Mouse (Mus musculus) heart, embryonic 12.5 days (tissue): Measurements from ENCODE around the gene Trappc10. TPM values are rescaled to one million over a fixed set of nuclear protein-coding genes. Genes with fewer than 3 reads are reported as not detected.
A peak's percentile ranks its signal among the peaks of the same experiment; 100 is the strongest.

Experiments
- ATAC-seq: fragments of 200-750 bp; cut with Nextera tagmentation; 2 replicates; pipeline ENCODE4 v1.8.0; 2017; ENCODE audit warnings: moderate TSS enrichment, moderate library complexity; ENCODE audit not compliant: insufficient number of reproducible peaks, low FRiP score
- H3K27ac ChIP-seq: fragments of 300-500 bp; sonication (generic); 2 replicates; pipeline ENCODE4 v1.5.1; 2016; ENCODE audit warnings: mild to moderate bottlenecking, moderate library complexity; ENCODE audit not compliant: poor library complexity, severe bottlenecking
- H3K27me3 ChIP-seq: fragments of 300-500 bp; sonication (generic); replicated peaks from 2 replicates; pipeline ENCODE4 v1.6.1; 2016; ENCODE audit warnings: mild to moderate bottlenecking, moderate library complexity
- H3K36me3 ChIP-seq: fragments of 300-500 bp; sonication (generic); 2 replicates; pipeline ENCODE4 v1.6.1; 2016; ENCODE audit warnings: mild to moderate bottlenecking, moderate library complexity
- H3K4me1 ChIP-seq: fragments of 300-500 bp; sonication (generic); replicated peaks from 2 replicates; pipeline ENCODE4 v1.6.1; 2016; ENCODE audit warnings: mild to moderate bottlenecking
- H3K4me2 ChIP-seq: fragments of 300-500 bp; sonication (generic); 2 replicates; pipeline ENCODE4 v1.6.1; 2016; ENCODE audit warnings: mild to moderate bottlenecking, moderate library complexity
- H3K4me3 ChIP-seq: fragments of 300-500 bp; sonication (generic); 2 replicates; pipeline ENCODE4 v1.5.1; 2016; ENCODE audit warnings: mild to moderate bottlenecking
- H3K9ac ChIP-seq: fragments of 300-500 bp; sonication (generic); 2 replicates; pipeline ENCODE4 v1.6.1; 2016; ENCODE audit warnings: mild to moderate bottlenecking, moderate library complexity
- H3K9me3 ChIP-seq: fragments of 300-500 bp; sonication (generic); replicated peaks from 2 replicates; pipeline ENCODE4 v1.6.1; 2016; ENCODE audit warnings: mild to moderate bottlenecking, moderate library complexity
- WGBS: fragments of 180-500 bp; shearing (Covaris S2); methylation state at CpG from one replicate; pipeline ENCODE4 v1.1.7; 2016; 5-methylcytosine and 5-hydroxymethylcytosine counted together
- polyA plus RNA-seq: library from polyadenylated mRNA; unstranded; fragments of >200 nt; fragmentation: Nextera tagmentation; extraction: Ambion mirVana; gene quantifications from 2 replicates; pipeline ENCODE4 v1.2.1, GENCODE M21; 2016

Trappc10 gene
- polyA plus RNA-seq, 1 experiment from 2014 or later, result 14.5 TPM

DNA sequence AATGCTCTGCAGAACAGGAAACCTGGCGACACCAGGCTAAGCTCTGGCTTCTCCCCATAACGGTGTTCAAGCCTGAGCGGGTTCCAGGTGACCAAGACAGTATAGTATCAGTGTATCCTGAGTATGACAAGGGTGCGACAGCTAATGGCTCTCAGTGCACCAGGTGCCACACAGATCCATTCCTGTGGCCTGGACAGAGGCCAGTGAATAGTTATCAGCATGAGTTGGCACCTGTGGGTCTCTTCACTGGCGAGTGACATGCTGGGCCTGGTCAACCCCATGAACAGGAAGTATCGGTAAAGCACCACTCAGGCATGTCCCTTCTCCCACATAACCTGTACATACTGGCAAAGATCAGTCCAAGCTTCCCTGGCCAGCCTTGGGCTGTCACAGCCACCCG, 73.4 kb downstream of the Trappc10 start:
- WGBS, result 87% methylated on average over 7 of the region's 7 CpGs
- Histone ChIP-seq H3K27me3 (no peaks in the 10 kb centered on the region), H3K9ac (no peak overlapping the region)

DNA sequence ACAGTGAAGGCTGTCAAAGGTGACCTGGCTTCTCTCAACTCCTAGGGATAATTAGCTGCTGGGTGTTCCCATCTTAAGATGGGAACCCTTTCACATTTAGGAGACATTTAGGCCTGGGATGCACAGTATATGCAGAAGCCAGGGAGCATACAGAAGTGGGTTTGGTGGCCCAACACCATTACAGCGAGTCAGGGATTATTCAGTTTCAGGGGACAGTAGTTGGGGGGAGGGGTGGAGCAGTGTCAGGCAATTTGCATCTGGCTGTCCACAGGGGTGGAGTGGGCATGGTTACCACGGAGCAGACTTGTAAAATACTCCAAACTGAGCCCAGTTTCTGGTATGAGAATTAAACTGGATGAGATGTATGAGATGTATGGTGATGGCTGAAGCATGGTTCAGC, 74.0 kb downstream of the Trappc10 start:
- H3K36me3 ChIP-seq, result peaks cover 72% of the 10 kb centered on the region

More for the DNA sequence above, 73.4 kb downstream of the Trappc10 start:
- H3K4me2 ChIP-seq, result no peak overlapping the region
- ATAC-seq, result no peak
- no peak overlapping the region for H3K4me3 ChIP-seq
- no peaks in the 10 kb centered on the region for H3K9me3 ChIP-seq
- H3K4me1 ChIP-seq, result peaks cover 15% of the 10 kb centered on the region
- peaks cover 72% of the 10 kb centered on the region for H3K36me3 ChIP-seq
- H3K27ac ChIP-seq, result no peak overlapping the region

DNA sequence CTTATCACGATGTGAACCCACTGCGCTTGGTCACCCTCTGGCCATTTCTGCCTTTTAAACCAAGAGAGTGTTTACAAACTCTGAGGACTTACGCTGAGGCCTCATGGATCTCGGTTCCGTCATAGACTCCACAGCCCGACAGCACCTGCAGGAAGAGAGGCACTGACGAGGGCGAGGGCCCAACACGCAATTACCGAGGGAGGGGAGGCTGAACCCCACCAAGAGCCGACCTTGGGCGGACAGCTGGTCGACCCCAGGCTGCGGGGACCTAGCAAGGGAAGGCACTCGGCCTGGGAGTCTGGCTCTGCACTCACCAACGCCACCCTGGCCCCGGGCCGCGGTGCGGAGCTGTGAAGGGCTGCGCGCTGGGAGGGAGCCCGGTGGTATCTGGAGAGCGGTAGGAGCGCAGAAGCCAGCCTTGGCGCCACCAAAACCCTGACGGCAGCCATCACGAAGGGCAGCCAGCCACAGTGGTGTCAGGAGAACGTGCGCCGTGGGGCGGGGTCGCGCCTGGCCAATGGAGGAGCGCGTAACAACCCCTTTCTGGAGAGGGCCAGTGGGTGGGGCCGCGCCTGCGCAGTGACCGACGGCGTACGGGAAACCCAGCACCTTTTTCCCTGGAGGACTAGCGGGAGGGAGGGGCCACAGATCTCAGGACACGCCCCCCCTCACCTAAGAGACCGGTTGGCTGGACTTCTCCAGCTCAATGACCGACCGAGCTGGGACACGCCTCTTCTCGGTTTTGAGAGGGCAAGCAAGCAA, 75.0 kb downstream of the Trappc10 start, which contains the start of gene D10Jhu81e:
TSS of gene D10Jhu81e (minus strand) at position 502 of the 762 bp plus-strand sequence.
- under 1% methylated on average over 50 of the region's 50 CpGs for WGBS
- Histone ChIP-seq H3K4me3 (peak within 1 kb of the TSS; percentile 88), H3K4me2 (peak within 1 kb of the TSS; percentile 78), H3K27ac (peak within 1 kb of the TSS; percentile 74), H3K27me3 (no peaks in the 10 kb centered on the region), H3K9me3 (no peaks in the 10 kb centered on the region), H3K36me3 (peaks cover 72% of the 10 kb centered on the region), H3K4me1 (peaks cover 15% of the 10 kb centered on the region), H3K9ac (peak within 1 kb of the TSS; percentile 89)
- ATAC-seq, result peak; percentile 98

More for the DNA sequence above, 74.0 kb downstream of the Trappc10 start:
- Histone ChIP-seq H3K4me1 (peaks cover 15% of the 10 kb centered on the region), H3K4me3 (peak overlapping the region; percentile 88; the same call in 1 of the 2 replicates), H3K9me3 (no peaks in the 10 kb centered on the region), H3K27ac (no peak overlapping the region), H3K4me2 (peak overlapping the region; percentile 78), H3K27me3 (no peaks in the 10 kb centered on the region), H3K9ac (peak overlapping the region; percentile 42)
- WGBS, result 49% methylated on average over 2 of the region's 2 CpGs
- no peak for ATAC-seq

DNA sequence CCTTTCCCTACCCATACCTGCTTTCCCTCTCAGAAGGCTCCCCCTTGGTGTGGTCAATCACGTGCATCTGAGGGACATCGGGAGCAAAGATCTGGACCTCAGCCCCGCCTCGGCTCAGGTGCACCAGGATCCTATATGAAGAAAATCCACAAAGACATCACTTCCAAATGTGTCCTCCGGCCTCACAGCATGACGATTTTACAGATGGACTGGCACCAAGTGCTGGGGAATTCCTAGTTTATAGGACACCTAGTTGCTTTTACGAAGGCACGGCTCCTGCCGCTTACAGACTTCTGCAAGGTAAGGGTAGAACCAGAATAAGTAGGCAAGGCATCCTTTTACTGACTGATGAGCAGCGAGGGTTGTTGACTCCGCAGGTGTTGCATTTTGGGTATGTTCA, 75.6 kb downstream of the Trappc10 start:
- Histone ChIP-seq H3K4me1 (peaks cover 15% of the 10 kb centered on the region), H3K9me3 (no peaks in the 10 kb centered on the region), H3K36me3 (peaks cover 70% of the 10 kb centered on the region), H3K4me2 (peak overlapping the region; percentile 78), H3K4me3 (peak overlapping the region; percentile 88), H3K27ac (no peak overlapping the region), H3K27me3 (no peaks in the 10 kb centered on the region), H3K9ac (peak overlapping the region; percentile 89)
- WGBS, result 82% methylated on average over 11 of the region's 11 CpGs
- no peak for ATAC-seq

DNA sequence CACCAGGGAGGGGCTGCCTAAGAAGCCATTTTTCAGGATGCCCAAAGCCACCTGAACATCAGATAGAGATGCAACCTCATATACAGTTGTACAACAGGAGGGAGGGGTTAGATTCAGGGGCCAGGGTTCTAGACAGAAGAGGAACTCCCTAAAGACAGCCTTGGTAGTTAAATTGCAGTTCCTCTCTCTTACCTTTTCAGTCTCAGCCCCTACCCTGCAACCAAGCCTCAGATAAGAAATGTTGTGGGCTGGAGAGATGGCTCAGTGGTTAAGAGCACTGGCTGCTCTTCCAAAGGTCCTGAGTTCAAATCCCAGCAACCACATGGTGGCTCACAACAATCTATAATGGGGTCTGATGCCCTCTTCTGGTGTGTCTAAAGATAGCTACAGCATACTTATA, 76.7 kb downstream of the Trappc10 start:
- Histone ChIP-seq H3K9me3 (no peaks in the 10 kb centered on the region), H3K4me2 (no peak overlapping the region), H3K4me1 (peaks cover 15% of the 10 kb centered on the region), H3K4me3 (no peak overlapping the region), H3K27ac (no peak overlapping the region), H3K9ac (no peak overlapping the region), H3K36me3 (peaks cover 70% of the 10 kb centered on the region), H3K27me3 (no peaks in the 10 kb centered on the region)
- ATAC-seq, result no peak

DNA sequence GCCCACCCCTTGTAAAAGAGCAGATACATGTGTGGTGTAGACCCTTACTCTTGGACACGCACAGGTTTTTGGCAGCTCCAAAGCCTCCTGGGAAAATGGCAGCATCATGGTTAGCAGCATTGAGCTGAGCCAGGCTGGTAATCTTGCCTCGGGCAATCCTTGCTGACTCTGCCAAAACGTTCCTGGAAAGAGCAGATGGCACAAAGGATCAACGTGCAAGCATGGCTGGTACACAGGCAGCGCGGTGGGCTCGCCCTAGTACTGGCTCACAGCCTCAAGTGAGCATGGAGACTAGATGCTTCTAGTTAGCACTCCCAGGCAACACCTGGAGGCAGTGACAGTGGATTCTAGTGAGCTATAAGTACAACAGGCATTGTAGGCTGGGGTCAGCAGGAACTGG, 77.1 kb downstream of the Trappc10 start:
- no peak overlapping the region for H3K4me3 ChIP-seq
- H3K36me3 ChIP-seq, result peaks cover 70% of the 10 kb centered on the region
- H3K9ac ChIP-seq, result no peak overlapping the region
- no peaks in the 10 kb centered on the region for H3K9me3 ChIP-seq
- H3K27ac ChIP-seq, result no peak overlapping the region
- H3K27me3 ChIP-seq, result no peaks in the 10 kb centered on the region
- no peak for ATAC-seq
- WGBS, result 91% methylated on average over 7 of the region's 7 CpGs
- H3K4me2 ChIP-seq, result no peak overlapping the region
- H3K4me1 ChIP-seq, result peaks cover 15% of the 10 kb centered on the region

DNA sequence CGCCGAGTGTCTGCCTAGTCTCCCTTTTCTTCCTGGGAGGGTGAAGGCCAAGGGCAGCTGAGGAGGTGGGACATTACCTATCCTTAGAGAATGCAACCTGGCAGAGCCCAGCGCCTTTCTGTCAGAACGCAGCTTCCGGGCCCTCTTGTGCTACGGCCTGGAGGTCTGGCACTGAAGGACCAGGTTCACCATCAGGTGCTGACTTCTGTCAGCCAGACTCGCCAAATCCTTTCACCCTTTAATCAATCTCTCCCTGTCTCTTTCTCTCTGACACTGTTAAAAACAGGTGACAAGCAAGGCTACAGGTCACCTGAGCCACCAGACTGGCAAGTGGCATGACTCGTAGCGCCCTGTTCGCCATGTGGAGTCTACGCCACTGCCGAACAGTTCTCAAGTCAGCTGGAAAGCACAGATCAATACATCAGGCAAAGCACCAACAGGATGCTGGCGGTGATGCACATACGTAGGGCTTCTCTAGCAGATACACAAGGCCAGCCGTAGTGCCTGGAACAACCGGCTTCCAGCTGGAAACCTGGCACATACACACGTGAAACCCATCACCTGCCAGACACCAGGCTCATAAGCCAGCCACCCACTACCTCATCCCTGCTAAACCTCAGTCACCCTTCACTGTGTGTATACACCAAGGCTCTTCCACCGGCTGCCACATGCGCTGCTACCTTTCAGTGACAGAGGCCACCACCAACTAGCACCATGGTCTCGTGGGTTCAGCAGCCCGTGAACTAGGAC, 79.0 kb downstream of the Trappc10 start:
- Histone ChIP-seq H3K27me3 (no peaks in the 10 kb centered on the region), H3K36me3 (peaks cover 68% of the 10 kb centered on the region), H3K9me3 (no peaks in the 10 kb centered on the region), H3K4me1 (peaks cover 15% of the 10 kb centered on the region), H3K9ac (no peak overlapping the region), H3K4me3 (no peak overlapping the region), H3K4me2 (no peak overlapping the region), H3K27ac (no peak overlapping the region)
- WGBS, result 89% methylated on average over 21 of the region's 21 CpGs
- ATAC-seq, result no peak

DNA sequence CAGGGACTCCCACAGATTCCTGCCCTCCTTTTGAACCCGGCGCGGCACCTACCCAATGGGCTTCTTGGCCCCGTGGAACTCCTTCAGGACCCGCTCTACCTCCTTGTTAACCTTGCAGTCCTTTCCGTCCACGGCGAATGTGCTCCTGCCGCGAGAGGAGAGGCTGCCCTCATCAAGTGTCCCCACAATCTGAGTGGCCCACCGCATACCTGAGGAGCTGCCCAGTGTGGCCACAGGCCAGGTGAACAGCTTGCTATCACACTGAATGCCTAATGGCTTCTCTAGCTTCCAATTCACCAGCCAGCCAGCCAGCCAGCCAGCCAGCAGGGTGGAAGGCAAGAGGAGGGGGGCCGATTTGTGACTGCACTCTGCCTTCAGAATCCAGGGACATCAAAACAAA, 79.7 kb downstream of the Trappc10 start:
- H3K9ac ChIP-seq, result no peak overlapping the region
- no peak overlapping the region for H3K4me2 ChIP-seq
- peaks cover 68% of the 10 kb centered on the region for H3K36me3 ChIP-seq
- H3K27me3 ChIP-seq, result no peaks in the 10 kb centered on the region
- no peak overlapping the region for H3K27ac ChIP-seq
- 87% methylated on average over 12 of the region's 12 CpGs for WGBS
- H3K9me3 ChIP-seq, result no peaks in the 10 kb centered on the region
- no peak overlapping the region for H3K4me3 ChIP-seq
- H3K4me1 ChIP-seq, result peaks cover 11% of the 10 kb centered on the region
- ATAC-seq, result no peak

DNA sequence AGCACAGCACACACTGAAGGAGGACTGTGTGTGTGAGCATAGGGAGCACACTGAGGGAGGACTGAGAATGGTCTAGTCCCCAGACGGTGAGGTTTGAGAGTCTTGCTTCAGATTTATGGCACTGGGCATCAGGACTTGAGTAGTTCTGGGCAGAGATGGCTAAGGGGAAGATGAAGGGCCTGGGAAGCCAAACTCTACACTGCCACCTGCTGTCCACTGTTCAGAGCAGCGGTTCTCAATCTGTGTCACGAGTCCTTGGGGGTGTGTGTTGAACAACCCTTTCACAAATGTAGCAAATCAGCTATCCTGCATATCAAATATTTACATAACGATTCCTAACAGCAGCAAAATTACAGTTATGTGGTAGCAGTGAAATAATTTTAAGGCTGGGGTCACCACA, 80.5 kb downstream of the Trappc10 start:
- H3K9me3 ChIP-seq, result no peaks in the 10 kb centered on the region
- no peak overlapping the region for H3K4me2 ChIP-seq
- H3K4me3 ChIP-seq, result no peak overlapping the region
- no peak overlapping the region for H3K27ac ChIP-seq
- no peaks in the 10 kb centered on the region for H3K27me3 ChIP-seq
- no peak for ATAC-seq
- H3K9ac ChIP-seq, result no peak overlapping the region
- peaks cover 68% of the 10 kb centered on the region for H3K36me3 ChIP-seq
- peaks cover 15% of the 10 kb centered on the region for H3K4me1 ChIP-seq
- 31% methylated on average over 4 of the region's 4 CpGs for WGBS

DNA sequence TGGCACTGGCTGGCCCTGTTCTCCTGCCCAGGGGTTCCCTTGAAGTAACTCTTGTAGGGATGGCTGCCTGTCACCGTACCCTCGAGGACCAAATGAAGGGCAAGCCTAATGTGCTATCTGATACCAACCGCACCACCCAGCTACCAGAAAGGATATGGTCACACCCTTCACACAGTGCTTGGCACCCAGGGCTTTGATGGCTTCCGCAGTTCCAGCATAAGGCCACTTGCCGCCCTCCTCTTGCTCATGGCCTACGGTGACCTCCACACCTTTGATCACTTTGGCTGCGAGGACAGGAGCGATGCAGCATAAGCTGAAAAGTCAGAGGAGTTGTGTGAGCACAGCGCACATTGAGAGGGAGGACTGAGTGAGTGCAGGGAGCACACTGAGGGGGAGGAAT, 81.2 kb downstream of the Trappc10 start:
- Histone ChIP-seq H3K27me3 (no peaks in the 10 kb centered on the region), H3K27ac (no peak overlapping the region), H3K9ac (no peak overlapping the region), H3K4me3 (no peak overlapping the region), H3K4me1 (peaks cover 8% of the 10 kb centered on the region), H3K36me3 (peaks cover 67% of the 10 kb centered on the region), H3K9me3 (no peaks in the 10 kb centered on the region), H3K4me2 (no peak overlapping the region)
- 88% methylated on average over 9 of the region's 9 CpGs for WGBS
- no peak for ATAC-seq

DNA sequence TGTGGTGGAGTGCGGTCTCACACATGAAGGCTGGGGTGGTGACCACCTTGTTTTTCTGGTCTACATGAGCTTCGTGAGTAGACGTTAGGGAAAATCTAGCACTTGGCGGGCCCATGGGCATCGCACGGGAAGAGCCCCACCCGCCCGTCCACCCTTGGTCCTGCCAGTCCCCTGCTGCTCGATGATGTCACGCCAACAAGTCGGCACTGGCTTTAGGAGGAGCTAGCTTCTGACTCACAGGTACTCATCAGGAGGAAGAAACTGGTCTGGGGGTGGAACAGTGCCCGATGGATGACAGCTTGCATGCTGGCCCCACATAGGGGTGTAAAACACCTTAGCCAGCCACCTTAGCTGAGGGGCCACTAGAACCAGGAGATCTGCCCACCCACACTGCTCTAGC, 81.8 kb downstream of the Trappc10 start:
- H3K4me2 ChIP-seq, result no peak overlapping the region
- 92% methylated on average over 12 of the region's 12 CpGs for WGBS
- no peaks in the 10 kb centered on the region for H3K9me3 ChIP-seq
- H3K27me3 ChIP-seq, result no peaks in the 10 kb centered on the region
- H3K4me1 ChIP-seq, result peaks cover 7% of the 10 kb centered on the region
- no peak for ATAC-seq
- no peak overlapping the region for H3K9ac ChIP-seq
- no peak overlapping the region for H3K27ac ChIP-seq
- no peak overlapping the region for H3K4me3 ChIP-seq
- H3K36me3 ChIP-seq, result peaks cover 61% of the 10 kb centered on the region
